Comparison of ENCODE assay signal across 25 mouse cellular contexts in genomic region chr8:60055063-60055462, GRCm38 (mm10).
"Had no signal": no experiment of that assay in that cellular context is flagged by ENCODE, and none has a peak within 500 bp of the region (broad histone marks: within the 10 kb centered on the region; RNA-seq: fewer than 3 reads in every experiment).

No protein-coding gene starts in this region.

- ATAC-seq: hindbrain, embryonic 16.5 days; inflammation-experienced regulatory T-cells, adult 6 months; intestine, embryonic 15.5 days; intestine, postnatal 0 days had no signal

- H3K4me3 ChIP-seq: gastrocnemius, adult 2 months; heart, embryonic 10.5 days; heart, embryonic 12.5 days; hindbrain, embryonic 10.5 days; hindbrain, embryonic 12.5 days; intestine, embryonic 15.5 days; layer of hippocampus, adult 2 months; limb, embryonic 10.5 days; limb, embryonic 12.5 days; liver, embryonic 13.5 days had no signal

- DNase-seq: gastrocnemius, adult 2 months; gastrocnemius, postnatal 10 days; gastrocnemius, postnatal 25 days; heart, adult 18-20 months; heart, postnatal 10 days; heart, postnatal 4 days; kidney, adult 18-20 months; kidney, adult 8-10 months; kidney, postnatal 10 days; kidney, postnatal 25 days; kidney, postnatal 4 days; liver; liver, embryonic 13.5 days had no signal

- H3K27ac ChIP-seq: gastrocnemius, adult 2 months; heart, embryonic 10.5 days; hindbrain, embryonic 10.5 days; hindbrain, embryonic 12.5 days; hindbrain, embryonic 14.5 days; intestine, embryonic 15.5 days; layer of hippocampus, adult 2 months; limb, embryonic 10.5 days; limb, embryonic 12.5 days; liver, embryonic 13.5 days had no signal
